Mouse (Mus musculus) urinary bladder, adult 2 months (tissue): Measurements from ENCODE around the gene Fbxo31. TPM values are rescaled to one million over a fixed set of nuclear protein-coding genes. Genes with fewer than 3 reads are reported as not detected.

Experiments used
- DNase-seq: peaks from one replicate; pipeline ENCODE4 v3.0.0; 2022; ENCODE audit warnings: low spot score
- polyA plus RNA-seq: library from polyadenylated mRNA; depleted of rRNA; stranded (reverse); fragments of >200 nt; gene quantifications from 2 replicates; pipeline ENCODE4 v1.2.3, GENCODE M21; 2012; rRNA removed

The Fbxo31 gene
- polyA plus RNA-seq, 1 experiment, result 25.6 TPM

GRCm38 (mm10) chr8:121552506-121552905, 26.1 kb downstream of the Fbxo31 start:
- DNase-seq, result no peak

- DNase-seq, result no peak
Measured at GRCm38 (mm10) chr8:121551065-121551985, 27.3 kb downstream of the Fbxo31 start.

DNA sequence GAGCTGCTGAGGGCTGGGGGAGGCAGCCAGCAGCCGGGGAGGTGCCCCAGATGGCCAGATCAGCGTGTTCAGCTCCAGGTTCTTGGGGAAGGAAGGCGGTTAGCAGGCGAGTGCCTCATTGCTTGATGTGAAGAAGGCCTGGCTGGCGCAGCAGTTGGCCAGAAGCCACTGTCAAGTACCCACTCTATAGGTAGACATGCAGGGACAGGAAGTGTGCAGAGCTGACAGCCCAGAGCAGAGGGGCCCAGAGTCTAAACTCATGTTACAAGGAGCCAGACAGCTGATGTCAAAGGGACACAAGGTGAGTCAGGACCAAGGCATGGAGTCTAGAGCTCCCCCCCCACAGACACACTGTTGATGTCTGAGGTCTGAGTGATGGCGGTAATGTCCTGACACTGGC, 28.6 kb downstream of the Fbxo31 start:
- DNase-seq, result no peak

- DNase-seq, result peak; percentile 50
Measured at GRCm38 (mm10) chr8:121547132-121547531, 31.5 kb downstream of the Fbxo31 start.

DNA sequence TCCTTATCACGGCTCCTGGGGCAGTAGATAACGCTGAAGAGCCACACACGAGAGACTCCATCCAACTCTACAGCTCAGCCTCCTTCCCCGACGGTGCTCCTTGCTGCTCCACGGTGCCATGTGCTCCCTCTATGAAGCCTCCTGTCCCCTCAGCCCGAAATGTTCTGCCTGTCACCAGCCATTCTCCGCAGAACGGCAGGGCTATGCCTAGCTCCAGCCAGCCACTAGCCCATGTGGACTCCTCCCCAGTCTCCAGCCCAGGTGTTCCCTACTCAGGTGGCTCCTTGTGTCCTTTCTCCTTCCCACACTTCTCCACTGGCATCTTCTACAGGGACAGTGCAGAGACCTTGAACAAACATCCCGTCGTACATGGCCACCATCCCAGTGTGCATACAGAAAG, 33.7 kb downstream of the Fbxo31 start:
- no peak for DNase-seq

DNA sequence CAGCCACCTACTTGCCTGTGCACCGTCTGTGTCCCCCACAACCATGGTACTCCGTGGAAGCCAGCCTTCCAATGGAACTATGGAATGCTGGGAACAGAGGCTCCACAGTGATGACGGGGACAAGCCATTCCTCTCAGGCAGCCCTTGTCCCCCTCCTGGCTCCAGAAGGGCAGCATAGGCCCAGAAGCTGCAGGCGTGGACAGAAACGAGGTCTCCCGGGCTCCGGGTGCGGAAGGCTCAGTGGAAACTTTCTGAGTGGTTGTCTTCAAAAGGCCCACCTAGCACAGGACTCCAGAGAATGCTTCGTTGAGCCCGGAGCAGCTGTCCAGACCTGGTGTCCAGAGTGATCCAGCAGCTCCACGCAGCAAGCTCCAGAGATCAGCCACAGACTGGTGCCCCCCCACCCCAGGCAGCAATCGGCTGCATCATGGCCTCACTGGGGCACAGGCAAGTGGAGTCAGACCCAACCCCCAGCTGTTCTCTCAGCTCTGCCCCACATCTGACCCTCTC, 34.3 kb downstream of the Fbxo31 start, which contains the start of gene 1700018B08Rik:
TSS of gene 1700018B08Rik (minus strand) at position 45 of the 510 bp plus-strand sequence.
- no peak for DNase-seq

GRCm38 (mm10) chr8:121542901-121543300, 35.7 kb downstream of the Fbxo31 start:
- DNase-seq, result no peak

GRCm38 (mm10) chr8:121541862-121542261, 36.7 kb downstream of the Fbxo31 start:
- no peak for DNase-seq

DNA sequence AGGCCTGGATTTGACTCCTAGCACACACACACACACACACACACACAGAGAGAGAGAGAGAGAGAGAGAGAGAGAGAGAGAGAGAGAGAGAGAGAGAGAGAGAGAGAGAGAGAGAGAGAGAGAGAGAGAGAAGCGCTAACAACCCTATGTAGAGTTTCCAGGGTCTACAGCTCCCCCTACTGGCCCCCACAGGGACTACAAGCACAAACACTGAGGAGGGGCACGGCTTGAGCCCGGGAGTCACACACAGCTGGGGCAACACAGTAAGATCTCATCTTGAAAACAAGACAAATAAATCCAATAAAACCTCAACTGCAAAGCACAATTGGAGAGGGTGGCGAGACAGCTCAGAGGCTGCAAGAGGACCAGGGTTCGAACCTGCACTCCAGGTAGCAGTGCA, 46.2 kb downstream of the Fbxo31 start:
- no peak for DNase-seq

- no peak for DNase-seq
Measured at GRCm38 (mm10) chr8:121530639-121531038, 48.0 kb downstream of the Fbxo31 start.

GRCm38 (mm10) chr8:121528790-121529189, 49.8 kb downstream of the Fbxo31 start:
- no peak for DNase-seq

DNA sequence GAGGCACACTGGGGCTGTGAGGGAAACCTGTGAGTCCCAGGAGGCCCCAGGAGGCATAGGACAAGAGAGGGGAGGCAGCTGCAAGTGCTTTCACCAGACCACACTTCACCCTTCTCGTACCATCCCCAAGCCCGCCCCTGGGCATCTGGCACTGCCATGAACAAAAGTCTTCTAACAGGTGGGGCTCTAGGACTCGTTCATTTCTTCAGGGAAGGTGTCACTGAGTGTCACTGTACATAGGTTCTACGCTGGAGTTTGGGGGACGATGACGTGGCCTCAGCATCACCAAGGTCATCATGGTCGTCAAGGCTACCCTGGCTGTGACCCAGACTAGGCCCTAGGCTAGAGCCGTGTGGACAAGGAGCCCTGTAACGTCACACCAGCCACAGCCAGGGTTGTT, 50.9 kb downstream of the Fbxo31 start:
- no peak for DNase-seq

GRCm38 (mm10) chr8:121526811-121527550, 51.6 kb downstream of the Fbxo31 start:
- DNase-seq, result no peak

DNA sequence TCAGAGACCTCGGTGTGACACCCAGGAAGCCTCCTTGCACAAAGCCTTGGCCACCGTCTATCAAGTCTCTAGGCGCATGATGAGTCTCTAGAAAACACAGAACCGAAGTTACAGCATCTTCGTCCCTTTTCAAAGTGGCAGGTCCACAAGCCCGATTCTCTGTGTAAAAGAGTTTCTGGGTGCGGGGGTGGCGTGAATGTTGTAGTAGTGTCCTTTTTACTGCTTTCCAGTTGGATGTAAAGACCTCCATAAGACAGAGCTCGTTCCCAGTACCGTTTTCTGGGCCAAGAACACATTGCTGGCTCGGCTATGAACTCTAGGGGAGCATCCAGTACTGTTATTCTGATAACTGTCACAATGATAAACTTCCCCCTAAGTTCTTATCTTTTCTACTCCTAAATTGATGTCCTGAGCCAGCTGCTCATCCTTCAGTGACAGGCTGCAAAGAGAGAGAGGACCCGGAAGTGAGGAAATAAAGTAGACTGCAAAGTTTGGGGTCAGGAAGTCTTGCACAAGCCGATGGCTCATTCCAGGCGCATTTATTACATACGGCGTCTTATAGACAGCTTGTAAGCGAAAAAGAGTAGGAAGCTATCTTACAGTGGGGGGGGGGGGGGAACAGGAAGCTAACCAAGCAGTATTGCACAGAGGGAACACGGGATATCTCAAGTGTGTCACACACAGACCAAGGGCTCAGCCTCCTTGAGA, 53.3 kb downstream of the Fbxo31 start:
- no peak for DNase-seq

DNA sequence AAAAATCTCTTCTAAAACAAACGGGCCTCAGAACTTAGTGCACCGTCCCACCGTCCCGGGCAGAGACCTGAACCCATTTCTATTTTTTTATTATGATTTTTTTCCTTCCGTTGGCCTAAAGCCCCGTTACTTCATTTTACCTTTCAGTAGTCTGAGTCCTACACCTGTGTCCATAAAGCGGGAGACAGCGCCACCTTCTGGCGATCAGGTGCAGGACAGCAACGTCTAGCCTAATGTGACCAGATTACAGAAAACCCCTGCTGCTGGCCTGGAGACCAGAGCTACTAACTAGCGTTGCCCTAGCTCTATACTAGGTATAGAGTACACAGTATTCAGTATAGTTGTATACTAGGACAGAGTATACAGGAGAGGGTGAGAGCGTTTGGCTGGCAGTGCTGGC, 65.2 kb downstream of the Fbxo31 start:
- peak; percentile 74 for DNase-seq

DNA sequence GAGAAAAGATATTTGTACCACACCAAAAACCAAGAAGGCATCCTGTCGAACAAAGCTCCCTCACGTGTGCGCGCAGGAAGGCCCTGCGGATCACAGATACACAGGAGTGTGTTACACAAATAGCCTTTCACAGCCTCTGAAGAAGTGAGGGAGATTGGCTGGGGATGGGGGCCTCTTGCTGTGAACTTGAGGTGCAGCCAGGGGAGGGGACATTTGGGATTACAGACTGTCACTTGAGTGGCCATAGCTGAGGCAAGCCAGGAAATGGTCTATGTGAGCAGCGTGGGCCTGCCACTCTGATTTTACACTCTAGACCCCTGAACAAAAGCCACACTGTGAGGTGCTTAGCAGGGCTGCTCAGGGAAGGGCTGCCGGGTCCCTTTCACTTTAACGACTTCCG, 66.9 kb downstream of the Fbxo31 start:
- no peak for DNase-seq

Other genes with a start within 250 kb of the Fbxo31 start
- gene 1700018B08Rik, start 34.5 kb downstream of the Fbxo31 start, polyA plus RNA-seq, result not detected in 2 replicates
- gene Map1lc3b, start 11.6 kb upstream of the Fbxo31 start, polyA plus RNA-seq, result 52.4 and 97.9 TPM in 2 replicates
- gene Zcchc14, start 74.1 kb upstream of the Fbxo31 start, polyA plus RNA-seq, result 16.9 and 22.7 TPM in 2 replicates
- 0.03 and 0.08 TPM in 2 replicates for gene Jph3, start 150.8 kb upstream of the Fbxo31 start, polyA plus RNA-seq